Mouse (Mus musculus): ENCODE data around the gene Hspa4l. TPM values are rescaled to one million over a fixed set of nuclear protein-coding genes. Genes with fewer than 3 reads are reported as not detected.
"Not testable (repeated sequence)": the region's sequence is repeated elsewhere in the genome, so short reads cannot be mapped to it uniquely, and the experiment has no call there.

Hspa4l gene
- polyA plus RNA-seq, 1 experiment, result 21.3 TPM

DNA sequence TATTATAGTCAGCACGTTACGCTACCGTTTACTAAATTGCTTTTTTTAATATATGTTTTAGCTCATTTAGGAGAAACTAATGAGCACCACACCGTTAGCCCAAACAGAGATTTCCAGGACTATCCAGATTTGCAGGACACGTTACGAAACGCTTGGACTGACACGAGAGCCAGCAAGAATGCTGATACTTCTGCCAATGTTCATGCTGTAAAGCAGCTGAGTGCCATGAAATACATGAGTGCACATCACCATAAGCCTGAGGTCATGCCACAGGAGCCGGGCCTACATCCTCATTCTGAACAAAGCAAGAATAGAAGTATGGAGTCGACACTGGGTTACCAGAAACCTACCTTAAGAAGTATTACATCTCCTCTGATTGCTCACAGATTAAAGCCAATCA lies 64.4 kb downstream of the Hspa4l start:
- no peak overlapping the region for H3K27ac ChIP-seq (ENCODE audit: insufficient read depth, low read depth, low read length)
- H3K4me3 ChIP-seq (ENCODE audit: insufficient read depth, low read length), result no peak overlapping the region
- TF ChIP-seq POLR2A (IDR thresholded peaks at IDR 0.05; ENCODE audit: borderline replicate concordance, low read depth, low read length), result no peak
- TF ChIP-seq CTCF (IDR thresholded peaks at IDR 0.05; ENCODE audit: low read depth, low read length), result no peak
- H3K4me1 ChIP-seq (ENCODE audit: control insufficient read depth, insufficient read depth, low read length), result no peaks in the 10 kb centered on the region

DNA sequence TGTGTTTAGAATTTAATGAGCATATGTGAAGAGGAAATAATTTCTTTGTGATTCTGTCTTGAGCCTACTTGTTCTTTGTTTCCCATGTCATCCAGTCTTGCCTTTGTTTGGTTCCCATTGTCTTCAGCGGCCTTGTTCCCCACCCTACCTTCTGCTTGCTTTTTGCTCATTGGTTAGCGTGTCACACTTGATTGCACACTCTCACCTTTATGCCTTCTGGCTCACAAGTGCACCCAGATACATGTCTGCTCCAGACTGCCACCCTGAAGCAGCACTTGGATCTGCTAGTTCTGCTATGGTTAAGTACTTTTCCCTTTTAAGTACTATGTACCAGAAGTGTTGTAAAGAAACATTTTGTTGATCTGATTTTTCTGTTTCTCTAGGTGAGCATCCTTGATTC lies 65.6 kb downstream of the Hspa4l start:
- H3K4me1 ChIP-seq (ENCODE audit: control insufficient read depth, insufficient read depth, low read length), result no peaks in the 10 kb centered on the region
- no peak overlapping the region for H3K4me3 ChIP-seq (ENCODE audit: insufficient read depth, low read length)
- TF ChIP-seq POLR2A (IDR thresholded peaks at IDR 0.05; ENCODE audit: borderline replicate concordance, low read depth, low read length) (no peak), CTCF (IDR thresholded peaks at IDR 0.05; ENCODE audit: low read depth, low read length) (no peak)
- no peak overlapping the region for H3K27ac ChIP-seq (ENCODE audit: insufficient read depth, low read depth, low read length)

DNA sequence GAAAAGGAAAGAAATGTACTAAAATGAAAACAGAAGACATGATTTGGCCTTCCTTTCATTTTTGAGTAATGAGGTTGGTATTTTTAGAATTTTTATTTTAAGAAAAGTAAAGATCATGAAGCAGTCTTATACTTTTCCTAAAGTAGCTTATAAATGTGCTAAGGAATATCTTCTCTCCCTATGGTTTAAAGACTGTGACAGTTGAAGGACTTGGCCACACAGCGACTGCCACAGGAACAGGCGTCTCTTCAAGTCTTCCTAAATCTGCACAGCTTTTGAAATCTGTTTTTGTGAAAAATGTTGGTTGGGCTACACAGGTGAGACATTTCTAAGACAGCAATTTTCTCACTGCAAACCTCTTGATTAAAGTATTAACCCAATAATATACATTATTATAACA lies 69.0 kb downstream of the Hspa4l start:
- TF ChIP-seq POLR2A (IDR thresholded peaks at IDR 0.05; ENCODE audit: borderline replicate concordance, low read depth, low read length) (no peak), CTCF (IDR thresholded peaks at IDR 0.05; ENCODE audit: low read depth, low read length) (no peak)

DNA sequence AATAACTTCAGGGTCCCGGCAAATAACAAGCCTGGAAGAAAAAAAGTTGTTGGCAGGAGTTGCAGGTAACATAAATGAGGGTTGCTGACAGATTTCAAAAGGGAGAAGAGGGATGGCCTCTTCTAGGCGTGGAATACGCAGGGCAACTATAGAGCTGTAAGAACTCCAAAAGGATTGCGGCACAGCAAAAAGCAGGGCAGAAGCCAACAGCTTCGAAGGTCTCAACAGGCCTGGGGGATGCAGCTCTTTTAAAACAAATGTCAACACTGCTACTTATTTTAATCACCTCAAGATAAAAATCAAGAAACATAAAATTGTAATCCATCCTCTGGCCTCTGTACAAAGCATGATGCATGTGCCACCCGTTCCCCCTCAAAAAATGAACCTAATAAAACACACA lies 101.2 kb downstream of the Hspa4l start:
- H3K27ac ChIP-seq (ENCODE audit: insufficient read depth, low read depth, low read length); H3K4me3 ChIP-seq (ENCODE audit: insufficient read depth, low read length); H3K4me1 ChIP-seq (ENCODE audit: control insufficient read depth, insufficient read depth, low read length): not testable (repeated sequence)

More for the DNA sequence above, 69.0 kb downstream of the Hspa4l start:
- Histone ChIP-seq H3K27ac (ENCODE audit: insufficient read depth, low read depth, low read length) (no peak overlapping the region), H3K4me1 (ENCODE audit: control insufficient read depth, insufficient read depth, low read length) (no peaks in the 10 kb centered on the region), H3K4me3 (ENCODE audit: insufficient read depth, low read length) (no peak overlapping the region)

Other genes with a start within 250 kb of the Hspa4l start
- 2.7 and 2.8 TPM in 2 replicates for gene Intu, start 213.2 kb upstream of the Hspa4l start, polyA plus RNA-seq (2012; ENCODE audit: insufficient read depth, insufficient read length, missing spikeins)
- not detected in 2 replicates for gene Slc25a31, start 35.6 kb upstream of the Hspa4l start, polyA plus RNA-seq (2012; ENCODE audit: insufficient read depth, insufficient read length, missing spikeins)
- gene Plk4, start 55.5 kb downstream of the Hspa4l start, polyA plus RNA-seq (2012; ENCODE audit: insufficient read depth, insufficient read length, missing spikeins), result 13.8 and 19.6 TPM in 2 replicates
- gene Mfsd8, start 102.4 kb downstream of the Hspa4l start, polyA plus RNA-seq (2012; ENCODE audit: insufficient read depth, insufficient read length, missing spikeins), result 9.1 and 9.5 TPM in 2 replicates
- 5.6 and 7.4 TPM in 2 replicates for gene Abhd18, start 102.5 kb downstream of the Hspa4l start, polyA plus RNA-seq (2012; ENCODE audit: insufficient read depth, insufficient read length, missing spikeins)
- not detected in 2 replicates for gene 1700034I23Rik, start 158.0 kb downstream of the Hspa4l start, polyA plus RNA-seq (2012; ENCODE audit: insufficient read depth, insufficient read length, missing spikeins)
- gene Larp1b, start 205.3 kb downstream of the Hspa4l start, polyA plus RNA-seq (2012; ENCODE audit: insufficient read depth, insufficient read length, missing spikeins), result 7.0 and 7.9 TPM in 2 replicates

Measured in bone marrow macrophage, adult 2 months (primary cell).